Mouse (Mus musculus): ENCODE results near the gene Tatdn2.

- no peak for TF ChIP-seq CTCF (IDR thresholded peaks at IDR 0.05; ENCODE audit: control insufficient read depth, insufficient read depth, insufficient read length)
- TF ChIP-seq USF1 (IDR thresholded peaks at IDR 0.05; ENCODE audit: low read depth): no peak
- TF ChIP-seq MAX (IDR thresholded peaks at IDR 0.05): no peak
- no peak for TF ChIP-seq FOSL1 (IDR thresholded peaks at IDR 0.05; ENCODE audit: insufficient read depth, low read length, poor library complexity, severe bottlenecking)
- no peak for TF ChIP-seq MYOG (IDR thresholded peaks at IDR 0.05; ENCODE audit: control insufficient read depth, extremely low read depth, insufficient read length)
- no peak for TF ChIP-seq MYOD1 (IDR thresholded peaks at IDR 0.05; ENCODE audit: control insufficient read depth, insufficient read length, low read depth)
- no peak for TF ChIP-seq CEBPB (IDR thresholded peaks at IDR 0.05; ENCODE audit: low read depth)
Observed at GRCm38 (mm10) chr6:113749119-113749685, 52.4 kb downstream of the Tatdn2 start.
